Mouse (Mus musculus): ENCODE data around the gene Clrn2. TPM values are rescaled to one million over a fixed set of nuclear protein-coding genes. Genes with fewer than 3 reads are reported as not detected.

The Clrn2 gene
- polyA plus RNA-seq, 1 experiment, result not detected

DNA sequence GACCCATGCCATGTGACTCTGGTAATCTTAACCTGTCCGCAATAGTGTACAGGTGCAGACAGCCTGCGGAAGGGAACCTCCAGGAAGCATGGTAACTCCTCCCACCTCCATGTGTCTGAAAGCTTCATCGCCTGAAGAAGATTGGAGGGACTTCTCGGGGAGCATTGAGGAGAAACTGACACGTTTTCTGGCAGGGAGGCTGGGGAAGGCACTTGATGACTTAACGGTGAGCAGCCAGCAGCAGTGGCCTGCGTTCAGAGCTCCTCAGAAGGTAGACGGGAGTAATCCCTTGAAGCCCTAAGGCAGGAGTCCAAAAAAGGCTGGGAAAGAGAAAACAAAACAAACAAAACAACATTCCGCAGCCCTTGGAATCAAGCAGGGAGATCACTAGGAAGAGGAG is 905 bp downstream of the Clrn2 start:
- H3K27ac ChIP-seq (ENCODE audit: insufficient read depth, low read depth, low read length), result no peak overlapping the region
- H3K36me3 ChIP-seq (ENCODE audit: control insufficient read depth, insufficient read depth, low read length), result no peaks in the 10 kb centered on the region
- no peak for TF ChIP-seq CTCF (IDR thresholded peaks at IDR 0.05; ENCODE audit: extremely low read depth, insufficient read length, insufficient replicate concordance, low read depth, low read length)
- TF ChIP-seq POLR2A (IDR thresholded peaks at IDR 0.05; ENCODE audit: low read depth, low read length), result no peak
- H3K27me3 ChIP-seq (ENCODE audit: control insufficient read depth, insufficient read depth, low read length), result no peaks in the 10 kb centered on the region
- WGBS, result 21% methylated on average over 9 of the region's 9 CpGs
- no peaks in the 10 kb centered on the region for H3K4me1 ChIP-seq (ENCODE audit: control insufficient read depth, insufficient read depth, insufficient read length, low read length)
- H3K4me3 ChIP-seq (ENCODE audit: low read depth, low read length), result no peak overlapping the region

DNA sequence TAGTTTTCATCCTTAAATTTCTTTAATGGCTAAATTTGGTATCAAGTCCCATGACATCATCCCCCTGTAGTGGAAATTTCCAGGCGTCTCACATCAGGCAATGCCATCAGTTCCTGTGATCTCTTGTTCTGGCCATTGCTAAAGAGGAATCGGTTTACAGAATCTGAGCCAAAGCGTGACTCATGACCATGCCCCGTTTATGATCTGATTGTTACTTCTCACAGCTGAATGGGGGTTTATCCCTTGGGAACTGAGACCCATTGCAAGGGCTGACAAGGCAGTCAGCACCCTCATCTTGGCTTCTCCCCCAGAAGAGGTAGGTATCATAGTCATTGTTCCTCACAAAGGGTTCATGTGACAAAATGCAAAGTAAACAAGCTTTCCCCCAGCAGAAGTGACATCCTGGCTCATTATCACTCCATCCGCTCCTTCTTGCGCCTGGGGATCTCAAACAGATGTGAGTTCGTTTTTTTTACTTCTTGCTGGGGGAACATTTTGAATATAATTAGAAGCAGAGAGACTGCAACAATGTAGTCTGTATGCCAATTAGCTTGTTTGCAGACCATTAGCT is 19.4 kb downstream of the Clrn2 start:
- 17% methylated on average over 7 of the region's 7 CpGs for WGBS
- Histone ChIP-seq H3K4me3 (ENCODE audit: low read depth, low read length) (no peak overlapping the region), H3K27ac (ENCODE audit: insufficient read depth, low read depth, low read length) (no peak overlapping the region), H3K4me1 (ENCODE audit: control insufficient read depth, insufficient read depth, insufficient read length, low read length) (no peaks in the 10 kb centered on the region), H3K36me3 (ENCODE audit: control insufficient read depth, insufficient read depth, low read length) (no peaks in the 10 kb centered on the region), H3K27me3 (ENCODE audit: control insufficient read depth, insufficient read depth, low read length) (no peaks in the 10 kb centered on the region)
- TF ChIP-seq POLR2A (IDR thresholded peaks at IDR 0.05; ENCODE audit: low read depth, low read length) (no peak), CTCF (IDR thresholded peaks at IDR 0.05; ENCODE audit: extremely low read depth, insufficient read length, insufficient replicate concordance, low read depth, low read length) (no peak)

DNA sequence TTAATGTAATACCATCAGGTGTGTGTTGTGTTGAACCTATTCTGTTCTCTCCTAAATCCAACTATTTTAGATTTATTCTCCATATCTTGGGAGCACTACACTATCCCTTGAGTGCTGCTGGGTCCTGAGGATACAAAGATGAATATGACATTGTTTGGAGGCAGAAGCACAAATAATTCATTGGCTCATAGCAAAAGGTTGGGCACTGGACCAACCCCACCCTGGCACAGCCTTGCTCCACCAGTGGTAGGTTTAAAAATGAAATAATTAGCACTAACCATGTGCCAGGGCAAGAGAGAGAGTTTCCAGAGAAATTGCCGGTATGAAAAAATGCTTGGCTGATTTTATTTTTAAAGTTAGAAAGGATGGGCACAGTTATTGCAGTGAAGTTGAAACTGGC is 20.0 kb downstream of the Clrn2 start:
- H3K27me3 ChIP-seq (ENCODE audit: control insufficient read depth, insufficient read depth, low read length), result no peaks in the 10 kb centered on the region
- peaks cover 3% of the 10 kb centered on the region; the same call in 1 of the 2 replicates for H3K4me1 ChIP-seq (ENCODE audit: control insufficient read depth, insufficient read depth, insufficient read length, low read length)
- no peaks in the 10 kb centered on the region for H3K36me3 ChIP-seq (ENCODE audit: control insufficient read depth, insufficient read depth, low read length)
- TF ChIP-seq POLR2A (IDR thresholded peaks at IDR 0.05; ENCODE audit: low read depth, low read length) (no peak), CTCF (IDR thresholded peaks at IDR 0.05; ENCODE audit: extremely low read depth, insufficient read length, insufficient replicate concordance, low read depth, low read length) (no peak)
- WGBS, result 89% methylated on average over 1 of the region's 1 CpGs
- H3K27ac ChIP-seq (ENCODE audit: insufficient read depth, low read depth, low read length), result no peak overlapping the region
- H3K4me3 ChIP-seq (ENCODE audit: low read depth, low read length), result no peak overlapping the region

DNA sequence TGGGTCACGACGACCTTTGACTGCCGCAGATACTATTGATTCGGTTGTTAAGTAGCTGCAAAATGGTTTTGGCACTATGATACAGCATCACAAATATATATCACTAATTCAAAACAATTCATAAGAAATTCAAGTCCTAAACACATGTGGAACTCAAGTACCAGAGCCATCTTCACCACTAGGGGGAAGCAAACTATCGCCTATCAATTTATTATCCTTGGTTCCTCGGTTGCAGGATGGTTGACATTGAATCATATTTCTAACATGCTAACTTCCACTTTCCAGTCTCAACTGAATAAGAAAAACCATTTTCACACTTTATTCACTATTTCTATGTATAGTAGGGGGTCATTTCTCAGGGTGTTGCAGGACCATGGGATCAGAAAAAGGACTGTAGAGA is 20.7 kb downstream of the Clrn2 start:
- no peaks in the 10 kb centered on the region for H3K36me3 ChIP-seq (ENCODE audit: control insufficient read depth, insufficient read depth, low read length)
- 20% methylated on average over 6 of the region's 6 CpGs for WGBS
- H3K4me3 ChIP-seq (ENCODE audit: low read depth, low read length), result no peak overlapping the region
- TF ChIP-seq POLR2A (IDR thresholded peaks at IDR 0.05; ENCODE audit: low read depth, low read length) (no peak), CTCF (IDR thresholded peaks at IDR 0.05; ENCODE audit: extremely low read depth, insufficient read length, insufficient replicate concordance, low read depth, low read length) (no peak)
- no peak overlapping the region for H3K27ac ChIP-seq (ENCODE audit: insufficient read depth, low read depth, low read length)
- peaks cover 3% of the 10 kb centered on the region; the same call in 1 of the 2 replicates for H3K4me1 ChIP-seq (ENCODE audit: control insufficient read depth, insufficient read depth, insufficient read length, low read length)
- no peaks in the 10 kb centered on the region for H3K27me3 ChIP-seq (ENCODE audit: control insufficient read depth, insufficient read depth, low read length)

DNA sequence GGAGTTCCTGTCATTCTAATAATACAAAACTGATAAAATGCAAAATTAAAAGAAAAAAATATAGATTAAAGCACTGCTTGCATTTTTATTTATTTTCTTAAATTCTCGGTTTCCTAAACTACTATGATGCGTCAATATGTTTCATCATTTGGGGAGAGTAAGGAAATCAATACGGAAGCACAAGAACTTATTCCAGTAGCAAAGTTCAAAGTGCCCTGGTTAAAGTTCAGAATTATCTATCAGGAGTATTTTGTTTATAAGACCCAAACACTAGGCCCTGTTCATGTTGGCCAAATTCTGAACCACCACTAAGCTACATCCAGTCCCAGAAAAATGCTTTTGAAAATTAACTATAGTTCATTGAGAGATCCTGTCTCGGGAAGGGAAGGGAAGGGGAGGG is 21.2 kb downstream of the Clrn2 start:
- Histone ChIP-seq H3K27me3 (ENCODE audit: control insufficient read depth, insufficient read depth, low read length) (no peaks in the 10 kb centered on the region), H3K36me3 (ENCODE audit: control insufficient read depth, insufficient read depth, low read length) (no peaks in the 10 kb centered on the region), H3K27ac (ENCODE audit: insufficient read depth, low read depth, low read length) (no peak overlapping the region), H3K4me1 (ENCODE audit: control insufficient read depth, insufficient read depth, insufficient read length, low read length) (peaks cover 3% of the 10 kb centered on the region; the same call in 1 of the 2 replicates), H3K4me3 (ENCODE audit: low read depth, low read length) (no peak overlapping the region)
- TF ChIP-seq CTCF (IDR thresholded peaks at IDR 0.05; ENCODE audit: extremely low read depth, insufficient read length, insufficient replicate concordance, low read depth, low read length) (no peak), POLR2A (IDR thresholded peaks at IDR 0.05; ENCODE audit: low read depth, low read length) (no peak)
- WGBS, result 31% methylated on average over 4 of the region's 4 CpGs

DNA sequence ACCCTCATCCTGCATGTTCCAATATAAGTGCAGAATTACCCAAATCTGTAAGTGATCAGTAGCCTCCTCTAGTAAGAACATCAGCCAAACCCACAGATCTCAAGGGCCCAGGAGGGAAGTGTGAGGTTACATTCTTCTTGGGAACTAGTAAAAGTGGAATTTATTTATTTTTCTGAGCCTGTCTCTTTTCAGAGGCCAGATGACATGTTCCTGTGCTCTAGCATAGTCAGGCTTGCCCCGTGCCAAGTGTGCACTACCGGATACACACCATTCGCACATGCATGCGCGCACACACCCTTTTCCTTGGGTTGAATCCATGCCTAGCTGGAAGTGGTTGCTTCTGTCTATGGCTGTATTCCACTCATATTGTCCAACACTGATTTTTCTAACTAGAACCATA is 22.2 kb downstream of the Clrn2 start:
- 85% methylated on average over 5 of the region's 5 CpGs for WGBS
- Histone ChIP-seq H3K27ac (ENCODE audit: insufficient read depth, low read depth, low read length) (no peak overlapping the region), H3K27me3 (ENCODE audit: control insufficient read depth, insufficient read depth, low read length) (no peaks in the 10 kb centered on the region), H3K36me3 (ENCODE audit: control insufficient read depth, insufficient read depth, low read length) (no peaks in the 10 kb centered on the region), H3K4me1 (ENCODE audit: control insufficient read depth, insufficient read depth, insufficient read length, low read length) (peaks cover 8% of the 10 kb centered on the region; the same call in 1 of the 2 replicates), H3K4me3 (ENCODE audit: low read depth, low read length) (no peak overlapping the region)
- no peak for TF ChIP-seq CTCF (IDR thresholded peaks at IDR 0.05; ENCODE audit: extremely low read depth, insufficient read length, insufficient replicate concordance, low read depth, low read length)
- TF ChIP-seq POLR2A (IDR thresholded peaks at IDR 0.05; ENCODE audit: low read depth, low read length), result no peak

DNA sequence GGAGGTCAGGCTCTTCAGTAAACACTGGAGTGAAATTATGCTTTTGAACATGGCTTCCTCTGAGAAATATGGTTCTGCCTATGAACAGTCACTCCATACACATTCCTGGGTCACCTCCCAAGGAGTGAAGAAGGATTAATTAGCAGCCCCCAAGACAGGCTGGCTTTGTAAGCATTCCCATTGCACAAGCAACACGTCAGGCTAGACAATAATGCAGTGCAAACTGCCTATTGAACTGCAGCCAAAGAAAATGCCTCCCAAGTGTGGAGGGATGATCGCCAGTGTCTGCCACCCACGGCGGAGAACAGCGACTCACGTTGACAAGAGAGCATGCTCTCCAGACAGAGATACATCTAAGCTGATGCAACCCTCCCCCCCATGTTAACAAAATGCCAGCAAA is 22.7 kb downstream of the Clrn2 start:
- 44% methylated on average over 6 of the region's 6 CpGs for WGBS

More for the DNA sequence above, 22.7 kb downstream of the Clrn2 start:
- no peaks in the 10 kb centered on the region for H3K27me3 ChIP-seq (ENCODE audit: control insufficient read depth, insufficient read depth, low read length)
- peaks cover 8% of the 10 kb centered on the region; the same call in 1 of the 2 replicates for H3K4me1 ChIP-seq (ENCODE audit: control insufficient read depth, insufficient read depth, insufficient read length, low read length)
- no peak for TF ChIP-seq CTCF (IDR thresholded peaks at IDR 0.05; ENCODE audit: extremely low read depth, insufficient read length, insufficient replicate concordance, low read depth, low read length)
- TF ChIP-seq POLR2A (IDR thresholded peaks at IDR 0.05; ENCODE audit: low read depth, low read length), result no peak
- no peaks in the 10 kb centered on the region for H3K36me3 ChIP-seq (ENCODE audit: control insufficient read depth, insufficient read depth, low read length)
- H3K27ac ChIP-seq (ENCODE audit: insufficient read depth, low read depth, low read length), result no peak overlapping the region
- H3K4me3 ChIP-seq (ENCODE audit: low read depth, low read length), result no peak overlapping the region
